Mouse (Mus musculus) hindbrain, embryonic 14.5 days (tissue): ENCODE measurements around the gene Gm30191. TPM values are rescaled to one million over a fixed set of nuclear protein-coding genes. Genes with fewer than 3 reads are reported as not detected.

Experiments
- ATAC-seq: fragments of 200-750 bp; cut with Nextera tagmentation; 2 replicates; pipeline ENCODE4 v1.8.0; 2017; ENCODE audit warnings: moderate number of reproducible peaks, mild to moderate bottlenecking, moderate TSS enrichment, moderate library complexity; ENCODE audit not compliant: low FRiP score
- DNase-seq: peaks from one replicate; pipeline ENCODE4 v3.0.0-alpha.2; 2015; ENCODE audit warnings: low spot score
- H3K27ac ChIP-seq: fragments of 300-500 bp; sonication (generic); 2 replicates; pipeline ENCODE4 v1.5.1; 2014; ENCODE audit warnings: mild to moderate bottlenecking, moderate library complexity
- H3K27me3 ChIP-seq: fragments of 300-500 bp; sonication (generic); 2 replicates; pipeline ENCODE4 v1.6.1; 2014; ENCODE audit warnings: mild to moderate bottlenecking, low read length, mixed read lengths; ENCODE audit not compliant: control insufficient read depth, insufficient read depth
- H3K36me3 ChIP-seq: fragments of 300-500 bp; sonication (generic); replicated peaks from 2 replicates; pipeline ENCODE4 v1.6.1; 2014; ENCODE audit not compliant: control insufficient read depth, insufficient read depth
- H3K4me1 ChIP-seq: fragments of 300-500 bp; sonication (generic); replicated peaks from 2 replicates; pipeline ENCODE4 v1.6.1; 2014; ENCODE audit warnings: antibody characterized with exemption, low read length, mixed read lengths; ENCODE audit not compliant: control insufficient read depth, insufficient read depth
- H3K4me2 ChIP-seq: fragments of 300-500 bp; sonication (generic); replicated peaks from 2 replicates; pipeline ENCODE4 v1.6.1; 2014; ENCODE audit warnings: mild to moderate bottlenecking, moderate library complexity
- H3K4me3 ChIP-seq: fragments of 300-500 bp; sonication (generic); replicated peaks from 2 replicates; pipeline ENCODE4 v1.5.1; 2014; ENCODE audit warnings: mild to moderate bottlenecking, low read length
- H3K9ac ChIP-seq: fragments of 300-500 bp; sonication (generic); 2 replicates; pipeline ENCODE4 v1.6.1; 2014
- H3K9me3 ChIP-seq: fragments of 300-500 bp; sonication (generic); 2 replicates; pipeline ENCODE4 v1.6.1; 2016; ENCODE audit warnings: low read length; ENCODE audit not compliant: control insufficient read depth
- WGBS: fragments of 180-500 bp; shearing (Covaris S2); extraction: QIAGEN DNeasy Blood & Tissue Kit; methylation state at CpG from one replicate; pipeline ENCODE4 v1.1.7; 2014; 5-methylcytosine and 5-hydroxymethylcytosine counted together
- polyA plus RNA-seq: library from polyadenylated mRNA; unstranded; fragments of >200 nt; fragmentation: Nextera tagmentation; extraction: Ambion mirVana; gene quantifications from 2 replicates; pipeline ENCODE4 v1.2.1, GENCODE M21; 2014

Gm30191 gene
- polyA plus RNA-seq, 1 experiment from 2014 or later = 0.87 TPM

- no peak for DNase-seq
- WGBS = 6% methylated on average over 14 of the region's 14 CpGs
Measured at GRCm38 (mm10) chr4:134273417-134274345, 26.9 kb downstream of the Gm30191 start.

DNA sequence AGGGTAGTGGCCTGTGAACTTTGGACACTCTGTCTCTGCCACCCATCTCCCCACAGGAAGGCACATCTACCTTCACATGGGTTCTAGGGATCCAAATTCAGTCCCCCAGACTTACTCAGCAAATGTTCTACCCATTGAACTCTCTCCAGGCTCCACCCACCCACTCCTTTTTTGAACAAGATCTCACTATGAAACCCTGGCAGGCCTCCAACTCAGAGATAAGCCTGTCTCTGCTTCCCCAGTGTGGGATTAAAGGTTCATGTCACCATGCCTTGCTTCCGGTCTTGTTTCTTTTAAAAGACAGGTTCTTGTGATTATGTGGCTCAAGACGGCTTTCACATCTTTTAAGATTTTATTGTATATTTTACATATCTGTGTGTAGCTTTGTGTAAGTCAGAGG lies 38.2 kb downstream of the Gm30191 start:
- no peak overlapping the region for H3K4me2 ChIP-seq
- no peak overlapping the region for H3K27ac ChIP-seq
- H3K36me3 ChIP-seq = peaks cover 46% of the 10 kb centered on the region
- ATAC-seq (no peak), DNase-seq (no peak)
- no peak overlapping the region for H3K4me3 ChIP-seq
- H3K9ac ChIP-seq = no peak overlapping the region
- WGBS = 96% methylated on average over 2 of the region's 2 CpGs
- no peaks in the 10 kb centered on the region for H3K9me3 ChIP-seq
- no peaks in the 10 kb centered on the region for H3K27me3 ChIP-seq
- peaks cover 20% of the 10 kb centered on the region for H3K4me1 ChIP-seq

More at GRCm38 (mm10) chr4:134273417-134274345, 26.9 kb downstream of the Gm30191 start:
- H3K27ac ChIP-seq = no peak overlapping the region
- H3K9me3 ChIP-seq = no peaks in the 10 kb centered on the region
- H3K27me3 ChIP-seq = no peaks in the 10 kb centered on the region
- no peak overlapping the region for H3K4me3 ChIP-seq
- H3K9ac ChIP-seq = no peak overlapping the region
- no peaks in the 10 kb centered on the region for H3K4me1 ChIP-seq
- peaks cover 34% of the 10 kb centered on the region for H3K36me3 ChIP-seq
- no peak for ATAC-seq
- peak overlapping the region; percentile 15; the same call in 1 of the 2 replicates for H3K4me2 ChIP-seq

DNA sequence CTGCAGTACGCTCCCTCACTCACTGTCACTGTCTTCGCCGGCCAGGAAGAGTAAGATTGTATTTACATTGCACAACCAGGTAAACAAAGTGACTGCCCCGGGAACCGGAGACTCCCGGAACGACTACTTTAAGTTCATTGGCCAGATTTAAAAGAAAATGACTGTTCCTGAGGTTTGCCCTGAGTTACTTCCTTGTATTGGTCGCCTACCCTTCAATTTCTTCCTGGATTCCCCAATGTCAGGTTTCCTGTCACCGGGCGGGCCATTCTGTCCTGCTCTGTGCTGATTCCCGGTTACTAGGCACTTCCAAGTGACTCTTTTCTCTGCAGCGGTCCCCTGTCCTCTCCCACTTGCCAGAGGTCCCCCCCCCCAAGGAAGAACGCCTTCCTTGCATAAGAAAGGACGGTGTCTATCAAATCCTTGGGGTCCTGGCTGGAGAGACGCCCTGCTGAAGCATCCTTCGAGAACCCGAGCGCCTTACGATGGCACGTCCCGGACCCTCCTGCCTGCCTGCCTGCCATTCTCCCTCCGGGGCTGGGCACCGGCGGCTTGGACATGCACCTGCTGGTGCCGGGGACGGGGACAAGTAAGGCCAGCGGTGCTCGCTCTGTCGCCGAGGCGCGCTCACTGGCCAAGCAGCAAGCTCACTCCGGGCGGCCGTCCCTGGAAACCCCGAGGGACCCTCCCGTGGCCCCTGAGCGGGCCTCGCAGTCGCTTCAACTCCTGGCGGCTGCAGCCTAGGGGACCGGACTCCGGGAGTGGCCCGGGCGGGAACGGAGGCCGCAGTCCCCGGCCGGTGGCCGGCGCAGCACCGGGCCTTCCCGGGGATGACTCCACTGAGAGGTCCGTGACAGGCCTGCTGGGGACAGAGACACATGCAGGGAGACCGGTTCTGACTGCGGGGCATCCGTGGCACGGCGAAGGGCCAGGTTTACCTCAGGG lies 39.8 kb downstream of the Gm30191 start:
- Histone ChIP-seq H3K27me3 (no peaks in the 10 kb centered on the region), H3K4me3 (peak overlapping the region; percentile 99), H3K9ac (peak overlapping the region; percentile 93), H3K4me1 (peaks cover 20% of the 10 kb centered on the region), H3K4me2 (peak overlapping the region; percentile 89), H3K9me3 (no peaks in the 10 kb centered on the region), H3K27ac (peak overlapping the region; percentile 99), H3K36me3 (peaks cover 30% of the 10 kb centered on the region)
- peak; percentile 66 for ATAC-seq
- DNase-seq = no peak
- WGBS = 3% methylated on average over 54 of the region's 59 CpGs

DNA sequence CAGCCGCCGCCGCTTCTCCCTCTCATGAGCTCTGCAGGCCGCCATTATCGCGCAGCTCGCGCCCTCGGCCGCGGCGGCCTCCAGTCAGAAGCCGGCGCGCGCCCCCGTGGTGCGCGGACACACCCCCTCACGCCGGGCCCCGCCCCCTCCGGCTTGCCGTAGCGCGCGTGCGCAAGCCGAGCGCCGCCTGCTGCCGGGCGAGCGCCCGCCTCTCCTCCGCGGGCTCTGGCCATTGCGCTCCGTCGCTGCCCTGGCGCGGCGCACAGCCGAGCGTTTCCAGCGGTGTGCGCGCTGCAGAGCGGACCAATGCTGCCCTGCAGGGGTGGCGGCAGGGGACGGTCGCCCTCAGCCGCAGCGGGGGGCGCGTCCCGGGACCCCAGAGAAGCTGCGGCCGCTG lies 40.4 kb downstream of the Gm30191 start:
- Histone ChIP-seq H3K4me2 (peak overlapping the region; percentile 89), H3K27me3 (no peaks in the 10 kb centered on the region), H3K27ac (peak overlapping the region; percentile 99), H3K4me1 (peaks cover 20% of the 10 kb centered on the region), H3K36me3 (peaks cover 24% of the 10 kb centered on the region), H3K9ac (peak overlapping the region; percentile 93), H3K9me3 (no peaks in the 10 kb centered on the region), H3K4me3 (peak overlapping the region; percentile 99)
- peak; percentile 99 for DNase-seq
- peak; percentile 95 for ATAC-seq
- WGBS = under 1% methylated on average over 45 of the region's 59 CpGs

DNA sequence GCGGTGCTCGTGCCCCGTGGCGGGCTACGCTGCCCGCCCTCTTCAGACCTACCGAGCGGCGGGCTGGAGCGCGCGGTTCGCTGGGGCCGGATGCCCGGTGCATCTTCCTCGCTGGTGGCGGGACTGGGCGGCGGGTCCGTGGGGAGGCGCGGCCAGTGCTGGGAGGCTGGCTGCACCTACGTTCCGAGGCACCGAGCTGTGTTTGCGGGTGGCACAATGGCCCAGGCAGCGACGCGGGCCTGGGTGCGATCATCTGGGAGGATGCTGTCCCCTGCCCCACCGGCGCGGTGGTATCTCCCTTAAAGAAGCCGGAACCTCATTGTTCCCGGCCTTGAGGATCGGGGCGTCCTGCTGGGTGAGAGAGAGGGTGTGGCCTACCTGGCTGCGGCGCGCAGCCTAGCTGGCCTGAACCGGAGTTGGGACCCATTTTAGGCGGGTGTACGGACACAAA lies 40.9 kb downstream of the Gm30191 start, which contains the start of gene Pdik1l:
Gene Pdik1l (minus strand): TSS at position 321 of the 451 bp plus-strand sequence.
- WGBS = under 1% methylated on average over 41 of the region's 43 CpGs
- H3K9me3 ChIP-seq = no peaks in the 10 kb centered on the region
- peaks cover 20% of the 10 kb centered on the region for H3K4me1 ChIP-seq
- peaks cover 19% of the 10 kb centered on the region for H3K36me3 ChIP-seq
- DNase-seq (peak; percentile 75), ATAC-seq (peak; percentile 82)
- peak within 1 kb of the TSS; percentile 99 for H3K27ac ChIP-seq
- peak within 1 kb of the TSS; percentile 93 for H3K9ac ChIP-seq
- peak within 1 kb of the TSS; percentile 99 for H3K4me3 ChIP-seq
- peak within 1 kb of the TSS; percentile 89 for H3K4me2 ChIP-seq
- no peaks in the 10 kb centered on the region for H3K27me3 ChIP-seq

GRCm38 (mm10) chr4:134288397-134289256 lies 41.9 kb downstream of the Gm30191 start:
- no peak for ATAC-seq
- Histone ChIP-seq H3K27me3 (no peaks in the 10 kb centered on the region), H3K4me1 (peaks cover 20% of the 10 kb centered on the region), H3K9me3 (no peaks in the 10 kb centered on the region), H3K36me3 (peaks cover 9% of the 10 kb centered on the region), H3K9ac (peak overlapping the region; percentile 93), H3K4me3 (peak overlapping the region; percentile 99), H3K4me2 (peak overlapping the region; percentile 65), H3K27ac (peak overlapping the region; percentile 99)
- 44% methylated on average over 11 of the region's 11 CpGs for WGBS
- no peak for DNase-seq

- no peak for ATAC-seq
- H3K4me2 ChIP-seq = no peak overlapping the region
- no peaks in the 10 kb centered on the region for H3K27me3 ChIP-seq
- no peak overlapping the region for H3K27ac ChIP-seq
- no peak overlapping the region for H3K4me3 ChIP-seq
- no peaks in the 10 kb centered on the region for H3K36me3 ChIP-seq
- H3K9ac ChIP-seq = no peak overlapping the region
- 22% methylated on average over 7 of the region's 7 CpGs for WGBS
- peak; percentile 86 for DNase-seq
- H3K4me1 ChIP-seq = peaks cover 10% of the 10 kb centered on the region
- 0 out of 2 replicates have a peak, but pooled peaks cover 3% of the 10 kb centered on the region for H3K9me3 ChIP-seq
Measured at GRCm38 (mm10) chr4:134292067-134292466, 45.3 kb downstream of the Gm30191 start.

- no peak overlapping the region for H3K4me2 ChIP-seq
- no peak overlapping the region for H3K4me3 ChIP-seq
- no peaks in the 10 kb centered on the region for H3K27me3 ChIP-seq
- peaks cover 8% of the 10 kb centered on the region for H3K4me1 ChIP-seq
- H3K36me3 ChIP-seq = no peaks in the 10 kb centered on the region
- H3K27ac ChIP-seq = no peak overlapping the region
- H3K9me3 ChIP-seq = 0 out of 2 replicates have a peak, but pooled peaks cover 3% of the 10 kb centered on the region
- WGBS = 69% methylated on average over 18 of the region's 18 CpGs
- DNase-seq (no peak), ATAC-seq (no peak)
- no peak overlapping the region for H3K9ac ChIP-seq
Measured at GRCm38 (mm10) chr4:134293061-134293691, 46.4 kb downstream of the Gm30191 start.
